Mouse (Mus musculus) stomach, postnatal 0 days (tissue): ENCODE measurements at regions not wholly inside any gene's neighbourhood (a gene's known extent, or its start where the extent isn't known, plus 50 kb on each side); places are given as distances from the start of the nearest gene placed in this dataset.

ENCODE experiments used
- CTCF ChIP-seq: IDR thresholded peaks from 2 replicates; pipeline ENCODE4 v1.5.1; 2016; ENCODE audit warnings: antibody characterized with exemption, low read depth, mild to moderate bottlenecking, moderate library complexity
- EP300 ChIP-seq: optimal IDR thresholded peaks from 2 replicates; pipeline ENCODE3; 2016; ENCODE audit warnings: antibody characterized with exemption

DNA sequence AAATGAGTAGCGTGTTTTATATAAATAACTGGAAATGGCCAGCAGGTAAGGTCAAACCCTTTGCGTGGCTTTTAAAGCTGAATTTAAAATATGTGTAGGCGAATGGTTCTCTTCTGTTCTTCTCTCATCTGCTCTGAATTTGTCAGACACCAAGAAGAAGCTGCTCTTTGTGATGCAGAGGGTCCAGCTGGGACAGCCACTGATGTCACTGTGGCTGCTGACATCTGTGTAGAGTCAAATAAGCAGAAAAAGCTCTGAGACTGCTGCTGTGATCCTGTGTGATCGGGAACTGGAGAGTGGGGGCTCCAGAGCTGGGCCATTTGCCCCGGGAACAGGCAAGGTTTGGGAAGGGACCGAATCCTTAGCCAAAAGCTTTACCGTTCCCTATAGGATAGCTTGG is 68.6 kb upstream of the Bend4 start:
- TF ChIP-seq CTCF (no peak), EP300 (no peak)
